Mouse (Mus musculus): Measurements from ENCODE around the gene Gnai2. TPM values are rescaled to one million over a fixed set of nuclear protein-coding genes. Genes with fewer than 3 reads are reported as not detected.
"Not testable (repeated sequence)": the region's sequence is repeated elsewhere in the genome, so short reads cannot be mapped to it uniquely, and the experiment has no call there.

Gene Gnai2
- polyA plus RNA-seq (2015; fragmentation: Nextera tagmentation; extraction: Ambion mirVana) = 262 and 325 TPM in 2 replicates

DNA sequence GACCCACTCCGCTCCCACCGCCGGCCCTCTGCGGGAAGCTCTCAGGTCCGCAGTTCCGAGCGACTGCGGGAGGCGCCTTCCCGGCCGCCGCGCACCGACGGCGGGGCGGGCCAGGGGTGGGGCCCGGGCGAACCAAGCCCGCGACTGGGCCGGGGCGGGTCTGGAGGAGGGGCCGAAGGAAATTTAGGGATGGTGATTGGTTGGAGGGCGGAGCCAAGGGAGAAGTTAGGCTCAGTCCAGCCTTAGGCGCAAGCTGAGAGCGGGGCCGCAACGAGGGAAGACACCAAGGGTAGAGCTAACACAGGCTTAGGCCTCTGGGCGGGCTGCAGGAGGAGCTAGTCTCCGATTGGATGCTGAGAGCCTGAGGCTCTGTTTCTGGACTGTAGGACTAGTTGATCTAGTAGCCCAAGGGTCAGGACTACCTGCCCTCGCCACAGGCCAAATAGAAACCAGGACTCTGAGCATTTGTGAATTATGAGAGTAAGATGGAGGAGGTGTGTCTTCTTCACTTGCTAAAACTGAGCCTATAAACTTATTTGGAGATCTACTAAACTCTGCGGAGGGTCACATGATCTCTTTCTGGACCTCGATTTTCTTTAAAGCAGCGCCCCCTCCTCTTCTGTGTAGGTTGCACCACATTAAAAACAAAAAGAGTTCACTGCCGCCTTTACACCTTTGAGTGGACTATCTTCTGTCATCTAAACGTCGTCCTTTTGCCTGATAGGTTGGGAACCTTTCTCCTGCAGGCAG, at the start of gene Gnai2:
TSS of gene Gnai2 (minus strand) at position 89 of the 750 bp plus-strand sequence.
- H3K4me3 ChIP-seq (replicated peaks) = peak within 1 kb of the TSS; percentile 85
- H3K9ac ChIP-seq (replicated peaks) = peak within 1 kb of the TSS; percentile 87
- ATAC-seq (ENCODE audit: low FRiP score) = peak; percentile 91
- H3K36me3 ChIP-seq = no peaks in the 10 kb centered on the region
- peaks cover 64% of the 10 kb centered on the region for H3K4me1 ChIP-seq
- H3K27ac ChIP-seq (replicated peaks) = peak within 1 kb of the TSS; percentile 89
- peak within 1 kb of the TSS; percentile 85 for H3K4me2 ChIP-seq
- H3K27me3 ChIP-seq (replicated peaks) = no peaks in the 10 kb centered on the region
- H3K9me3 ChIP-seq (replicated peaks) = no peaks in the 10 kb centered on the region
- WGBS = 3% methylated on average over 35 of the region's 38 CpGs

DNA sequence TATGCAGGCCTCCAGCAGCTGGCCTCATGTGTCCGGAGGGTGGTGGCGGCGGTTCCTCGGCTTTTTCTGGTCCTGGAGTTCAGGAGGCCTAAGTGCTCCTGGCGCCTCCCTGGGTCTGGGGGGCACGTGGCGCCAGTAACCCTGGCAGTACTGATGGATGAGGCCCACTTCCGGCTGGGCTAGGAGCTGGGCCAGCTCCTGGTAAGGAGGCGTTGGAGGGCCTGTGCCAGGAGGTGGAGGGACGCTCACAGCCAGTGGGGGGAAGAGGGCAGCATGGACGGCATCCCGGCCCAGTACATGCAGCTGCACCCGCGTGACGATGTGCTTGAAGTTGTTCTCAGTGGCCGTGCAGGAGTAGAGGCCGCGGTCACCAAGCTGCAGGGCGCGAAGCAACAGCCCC, 47.2 kb upstream of the Gnai2 start:
- no peak overlapping the region for H3K4me3 ChIP-seq (replicated peaks)
- no peak overlapping the region for H3K4me2 ChIP-seq
- peaks cover 3% of the 10 kb centered on the region; the same call in 1 of the 2 replicates for H3K4me1 ChIP-seq
- no peak overlapping the region for H3K27ac ChIP-seq (replicated peaks)
- H3K27me3 ChIP-seq (replicated peaks) = peaks cover 3% of the 10 kb centered on the region
- H3K36me3 ChIP-seq = peaks cover 20% of the 10 kb centered on the region
- no peak overlapping the region for H3K9ac ChIP-seq (replicated peaks)
- no peak for ATAC-seq (ENCODE audit: low FRiP score)
- H3K9me3 ChIP-seq (replicated peaks) = no peaks in the 10 kb centered on the region
- 91% methylated on average over 20 of the region's 20 CpGs for WGBS

DNA sequence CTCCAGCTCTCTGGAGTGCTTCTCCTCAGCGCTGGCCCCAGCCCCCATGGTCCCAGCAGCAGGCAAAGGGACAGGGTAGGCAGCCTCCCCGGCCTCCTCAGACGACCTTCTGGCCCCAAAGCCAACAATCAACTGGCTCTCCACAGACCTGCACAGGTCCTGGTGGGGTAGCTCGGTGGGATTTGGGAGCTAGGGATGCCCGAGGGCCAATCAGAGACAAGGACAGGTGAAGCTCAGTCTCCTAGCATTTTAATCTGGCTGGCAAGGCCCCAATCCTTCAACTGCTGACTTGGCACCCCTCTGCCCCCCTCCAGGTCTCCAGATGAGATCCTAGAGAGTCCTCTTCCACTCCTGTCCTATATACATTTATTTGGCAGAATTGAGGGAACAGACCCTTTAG, 44.3 kb upstream of the Gnai2 start, which contains the start of gene Gnat1:
TSS of gene Gnat1 (minus strand) at position 212 of the 400 bp plus-strand sequence.
- H3K4me2 ChIP-seq = no peak within 1 kb of the TSS
- WGBS = 53% methylated on average over 5 of the region's 5 CpGs
- H3K4me1 ChIP-seq = peaks cover 21% of the 10 kb centered on the region
- no peak within 1 kb of the TSS for H3K27ac ChIP-seq (replicated peaks)
- H3K9me3 ChIP-seq (replicated peaks) = no peaks in the 10 kb centered on the region
- no peak for ATAC-seq (ENCODE audit: low FRiP score)
- H3K4me3 ChIP-seq (replicated peaks) = no peak within 1 kb of the TSS
- H3K27me3 ChIP-seq (replicated peaks) = peaks cover 30% of the 10 kb centered on the region
- H3K36me3 ChIP-seq = peaks cover 15% of the 10 kb centered on the region
- H3K9ac ChIP-seq (replicated peaks) = no peak within 1 kb of the TSS

DNA sequence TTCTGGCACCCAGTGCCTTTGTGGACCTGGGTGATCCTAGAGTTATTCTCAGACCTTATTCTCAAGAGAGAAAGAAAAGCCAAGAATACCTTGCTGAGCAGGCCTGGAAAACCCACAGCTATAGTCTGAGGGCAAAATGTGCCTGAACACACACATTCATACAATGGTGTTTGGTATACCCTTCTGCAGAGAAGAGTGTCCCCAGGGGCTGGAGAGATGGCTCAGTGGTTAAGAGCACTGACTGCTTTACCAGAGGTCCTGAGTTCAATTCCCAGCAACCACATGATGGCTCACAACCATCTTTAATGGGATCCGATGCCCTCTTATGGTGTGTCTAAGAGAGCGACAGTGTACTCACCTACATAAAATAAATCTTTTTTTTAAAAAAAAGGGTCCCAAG, 43.7 kb upstream of the Gnai2 start:
- no peak for ATAC-seq (ENCODE audit: low FRiP score)
- H3K27me3 ChIP-seq (replicated peaks) = peaks cover 30% of the 10 kb centered on the region
- peaks cover 21% of the 10 kb centered on the region for H3K4me1 ChIP-seq
- H3K27ac ChIP-seq (replicated peaks) = no peak overlapping the region
- H3K4me3 ChIP-seq (replicated peaks) = no peak overlapping the region
- no peaks in the 10 kb centered on the region for H3K9me3 ChIP-seq (replicated peaks)
- H3K36me3 ChIP-seq = peaks cover 9% of the 10 kb centered on the region
- H3K4me2 ChIP-seq = no peak overlapping the region
- WGBS = 94% methylated on average over 2 of the region's 2 CpGs
- H3K9ac ChIP-seq (replicated peaks) = no peak overlapping the region

DNA sequence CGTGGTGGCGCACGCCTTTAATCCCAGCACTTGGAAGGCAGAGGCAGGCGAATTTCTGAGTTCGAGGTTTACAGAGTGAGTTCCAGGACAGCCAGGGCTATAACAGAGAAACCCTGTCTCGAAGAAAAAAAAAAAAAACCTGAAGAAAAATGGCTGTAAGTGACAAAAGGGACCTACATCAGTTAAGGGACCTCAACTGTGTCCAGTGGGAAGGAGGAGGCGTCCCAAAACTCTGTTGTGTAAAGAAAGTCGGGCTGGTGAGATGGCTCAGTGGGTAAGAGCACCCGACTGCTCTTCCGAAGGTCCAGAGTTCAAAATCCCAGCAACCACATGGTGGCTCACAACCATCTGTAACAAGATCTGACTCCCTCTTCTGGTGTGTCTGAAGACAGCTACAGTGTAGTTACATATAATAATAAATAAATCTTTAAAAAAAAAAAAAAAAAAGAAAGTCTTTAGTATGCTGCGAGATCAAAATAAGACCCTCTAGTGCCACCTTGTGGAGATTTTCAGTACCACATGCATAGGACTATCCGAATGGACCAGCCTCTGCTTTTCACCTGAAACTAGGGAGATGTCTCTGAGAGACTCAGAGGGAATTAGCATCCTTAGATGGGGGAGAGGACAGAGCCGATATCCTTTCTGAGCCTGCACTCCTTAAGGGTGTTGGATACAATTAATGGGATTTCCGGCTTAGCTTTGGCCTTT, 42.8 kb upstream of the Gnai2 start:
- H3K4me2 ChIP-seq; H3K9ac ChIP-seq (replicated peaks); ATAC-seq (ENCODE audit: low FRiP score); H3K36me3 ChIP-seq; H3K9me3 ChIP-seq (replicated peaks); H3K27ac ChIP-seq (replicated peaks); H3K4me3 ChIP-seq (replicated peaks): not testable (repeated sequence)
- H3K4me1 ChIP-seq = peaks cover 21% of the 10 kb centered on the region
- WGBS = 38% methylated on average over 14 of the region's 14 CpGs
- peaks cover 30% of the 10 kb centered on the region for H3K27me3 ChIP-seq (replicated peaks)

DNA sequence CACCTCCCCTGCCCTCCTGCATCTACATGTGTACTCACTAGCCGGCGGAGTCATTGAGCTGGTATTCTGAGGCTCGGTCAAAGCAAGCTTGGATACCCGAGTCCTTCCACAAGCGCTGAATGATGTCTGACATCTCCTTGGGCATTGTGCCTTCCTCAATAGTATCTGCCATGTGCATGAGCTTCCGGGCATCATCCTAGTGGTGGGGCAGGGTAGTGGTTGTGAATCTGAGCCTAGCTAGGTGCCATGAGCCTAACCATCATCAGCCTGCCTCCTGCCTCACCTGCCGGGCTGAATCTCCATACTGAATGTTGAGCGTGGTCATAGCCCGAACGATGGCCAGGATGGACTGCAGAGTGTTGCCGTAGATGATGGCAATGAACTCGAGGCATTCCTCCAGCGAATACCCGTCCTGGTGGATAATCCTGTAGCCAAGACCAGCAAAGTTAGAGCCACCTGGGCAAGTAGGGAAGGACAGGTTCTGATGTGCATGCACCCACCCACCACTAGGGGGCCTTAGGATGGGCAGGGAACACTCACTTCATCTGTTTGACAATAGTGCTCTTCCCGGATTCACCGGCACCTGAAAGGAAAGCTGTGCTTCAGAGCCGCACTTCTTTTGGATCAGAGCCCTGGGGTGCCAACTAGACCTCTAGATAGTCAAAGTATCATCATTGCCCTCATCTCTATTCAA, 42.1 kb upstream of the Gnai2 start:
- ATAC-seq (ENCODE audit: low FRiP score) = no peak

DNA sequence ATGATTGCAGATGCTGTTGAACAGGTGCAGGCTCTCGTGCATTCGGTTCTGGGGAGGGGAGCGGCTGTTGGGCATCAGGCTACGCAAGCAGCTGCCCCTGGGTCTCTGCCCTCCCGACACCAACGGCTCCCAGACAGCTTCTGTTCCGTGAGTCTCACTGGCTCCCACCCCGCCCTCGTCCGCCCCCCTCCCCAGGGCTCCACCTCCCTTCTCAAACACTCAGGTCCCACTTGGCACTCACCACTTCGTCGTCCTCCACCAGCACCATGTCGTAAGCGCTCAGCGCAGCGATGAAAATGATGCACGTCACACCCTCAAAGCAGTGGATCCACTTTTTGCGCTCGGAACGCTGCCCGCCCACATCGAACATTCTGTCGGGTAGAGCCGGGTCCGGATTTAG, 41.1 kb upstream of the Gnai2 start:
- peak; percentile 28 for ATAC-seq (ENCODE audit: low FRiP score)
- Histone ChIP-seq H3K4me2 (peak overlapping the region; percentile 72), H3K4me3 (replicated peaks) (peak overlapping the region; percentile 36), H3K9me3 (replicated peaks) (no peaks in the 10 kb centered on the region), H3K36me3 (no peaks in the 10 kb centered on the region), H3K27ac (replicated peaks) (no peak overlapping the region), H3K27me3 (replicated peaks) (peaks cover 30% of the 10 kb centered on the region), H3K9ac (replicated peaks) (peak overlapping the region; percentile 46), H3K4me1 (peaks cover 21% of the 10 kb centered on the region)
- under 1% methylated on average over 24 of the region's 25 CpGs for WGBS

More for the DNA sequence above, 42.1 kb upstream of the Gnai2 start:
- Histone ChIP-seq H3K9ac (replicated peaks) (no peak overlapping the region), H3K27ac (replicated peaks) (no peak overlapping the region), H3K4me2 (no peak overlapping the region; the same call in 1 of the 2 replicates), H3K9me3 (replicated peaks) (no peaks in the 10 kb centered on the region), H3K27me3 (replicated peaks) (peaks cover 30% of the 10 kb centered on the region), H3K4me1 (peaks cover 21% of the 10 kb centered on the region), H3K4me3 (replicated peaks) (peak overlapping the region; percentile 36; the same call in 1 of the 2 replicates), H3K36me3 (no peaks in the 10 kb centered on the region)
- WGBS = 20% methylated on average over 17 of the region's 17 CpGs

DNA sequence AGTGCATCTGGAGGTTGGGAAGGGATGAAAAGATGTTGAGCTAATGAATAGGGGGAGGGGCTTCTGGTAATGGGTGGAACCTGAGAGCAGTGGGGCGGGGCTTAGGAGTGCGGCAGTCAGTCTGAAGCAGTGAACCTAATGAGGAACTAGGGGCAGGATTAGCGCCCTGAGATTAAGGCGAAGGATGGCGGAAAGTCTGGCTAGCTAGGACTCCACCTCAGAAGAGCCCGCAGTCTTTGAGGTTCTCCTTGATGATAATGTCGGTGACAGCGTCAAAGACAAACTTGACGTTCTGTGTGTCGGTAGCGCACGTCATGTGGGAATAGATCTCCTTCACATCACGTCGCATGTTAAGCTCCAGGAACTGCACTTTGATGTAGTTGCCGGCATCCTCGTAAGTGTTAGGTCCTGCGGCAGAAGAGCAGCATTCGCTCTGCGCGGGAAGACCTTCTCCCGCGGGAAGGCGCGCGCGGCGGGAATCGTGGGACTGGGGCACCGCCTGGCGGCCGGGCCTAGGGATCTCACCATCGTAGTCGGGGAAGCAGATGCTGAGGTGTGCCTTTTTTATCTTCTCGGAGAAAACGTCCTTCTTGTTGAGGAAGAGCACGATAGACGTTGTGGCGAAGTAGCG, 40.6 kb upstream of the Gnai2 start:
- H3K9ac ChIP-seq (replicated peaks) = peak overlapping the region; percentile 46
- no peaks in the 10 kb centered on the region for H3K36me3 ChIP-seq
- peak overlapping the region; percentile 36 for H3K4me3 ChIP-seq (replicated peaks)
- H3K9me3 ChIP-seq (replicated peaks) = no peaks in the 10 kb centered on the region
- ATAC-seq (ENCODE audit: low FRiP score) = peak; percentile 70
- H3K4me2 ChIP-seq = peak overlapping the region; percentile 72
- 1% methylated on average over 39 of the region's 39 CpGs for WGBS
- H3K27ac ChIP-seq (replicated peaks) = no peak overlapping the region
- peaks cover 30% of the 10 kb centered on the region for H3K27me3 ChIP-seq (replicated peaks)
- peaks cover 21% of the 10 kb centered on the region for H3K4me1 ChIP-seq

DNA sequence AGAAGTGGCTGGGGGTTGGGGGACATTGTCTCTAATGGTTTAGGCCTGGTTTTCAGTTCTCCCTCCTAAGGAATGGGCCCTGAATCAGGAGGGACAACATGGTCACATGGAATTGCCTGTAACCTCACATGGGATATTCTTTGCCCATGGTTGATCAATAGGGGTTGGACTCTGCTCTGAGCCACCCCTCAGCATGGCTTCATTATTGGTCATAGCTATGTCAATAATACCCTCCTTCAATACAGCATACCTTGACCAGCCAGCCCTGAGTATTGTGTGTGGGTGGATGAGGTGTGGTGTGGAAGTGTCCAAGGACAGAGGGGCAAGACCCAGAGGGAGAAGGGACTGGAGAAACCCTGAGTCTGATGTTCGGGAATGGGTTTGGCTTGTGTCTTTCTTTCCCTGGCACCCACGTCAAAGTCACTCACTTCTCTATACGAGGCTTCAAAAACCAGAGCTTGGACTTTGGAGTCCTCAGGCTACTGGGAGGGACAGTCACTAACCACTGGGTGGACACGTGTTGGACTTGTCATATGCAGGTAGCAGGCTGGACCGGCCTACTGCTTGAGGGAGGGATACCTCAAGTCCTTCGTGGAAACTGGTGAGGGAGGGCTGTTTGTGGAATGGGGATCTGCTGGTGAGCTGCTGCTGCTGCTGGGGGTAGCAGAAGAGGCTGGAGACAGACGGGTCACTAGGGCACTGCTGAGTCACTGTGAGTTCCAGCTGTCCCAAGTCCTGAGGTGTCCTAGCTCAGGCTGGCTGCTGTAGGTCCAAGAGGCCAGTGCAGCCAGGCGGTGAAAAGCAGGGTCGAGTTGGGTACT, 39.7 kb upstream of the Gnai2 start:
- no peaks in the 10 kb centered on the region for H3K9me3 ChIP-seq (replicated peaks)
- H3K4me3 ChIP-seq (replicated peaks) = no peak overlapping the region
- ATAC-seq (ENCODE audit: low FRiP score) = no peak
- no peak overlapping the region for H3K4me2 ChIP-seq
- H3K9ac ChIP-seq (replicated peaks) = no peak overlapping the region
- peaks cover 21% of the 10 kb centered on the region for H3K4me1 ChIP-seq
- peaks cover 30% of the 10 kb centered on the region for H3K27me3 ChIP-seq (replicated peaks)
- no peak overlapping the region for H3K27ac ChIP-seq (replicated peaks)
- 67% methylated on average over 9 of the region's 9 CpGs for whole genome bisulfite sequencing
- no peaks in the 10 kb centered on the region for H3K36me3 ChIP-seq

DNA sequence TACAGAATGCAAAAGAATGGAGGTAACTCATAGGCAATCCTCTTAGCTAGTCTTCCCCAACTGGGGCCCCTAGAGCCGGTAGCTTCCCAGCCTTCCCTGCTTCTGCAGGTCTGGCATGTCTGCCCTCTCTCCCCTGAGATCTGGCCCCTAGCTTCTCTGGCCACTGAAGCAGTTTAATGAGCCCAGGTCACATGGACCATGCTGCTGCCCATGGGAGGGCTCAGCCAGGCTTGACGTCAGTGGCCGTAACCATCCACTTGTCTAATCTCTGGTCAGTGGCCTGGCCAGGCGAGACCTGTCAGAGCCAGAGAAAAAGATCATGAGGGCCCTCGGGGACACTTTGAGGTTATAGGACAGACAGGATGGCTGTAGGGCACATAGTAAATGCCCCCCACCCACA, 35.1 kb upstream of the Gnai2 start:
- no peaks in the 10 kb centered on the region for H3K9me3 ChIP-seq (replicated peaks)
- ATAC-seq (ENCODE audit: low FRiP score) = no peak
- 65% methylated on average over 5 of the region's 5 CpGs for WGBS
- H3K9ac ChIP-seq (replicated peaks) = no peak overlapping the region
- no peak overlapping the region for H3K4me2 ChIP-seq
- no peak overlapping the region for H3K4me3 ChIP-seq (replicated peaks)
- no peak overlapping the region for H3K27ac ChIP-seq (replicated peaks)
- peaks cover 26% of the 10 kb centered on the region for H3K4me1 ChIP-seq
- H3K27me3 ChIP-seq (replicated peaks) = peaks cover 31% of the 10 kb centered on the region
- no peaks in the 10 kb centered on the region for H3K36me3 ChIP-seq
